ENCODE assay signal across 9 mouse cellular contexts in the genomic region with DNA sequence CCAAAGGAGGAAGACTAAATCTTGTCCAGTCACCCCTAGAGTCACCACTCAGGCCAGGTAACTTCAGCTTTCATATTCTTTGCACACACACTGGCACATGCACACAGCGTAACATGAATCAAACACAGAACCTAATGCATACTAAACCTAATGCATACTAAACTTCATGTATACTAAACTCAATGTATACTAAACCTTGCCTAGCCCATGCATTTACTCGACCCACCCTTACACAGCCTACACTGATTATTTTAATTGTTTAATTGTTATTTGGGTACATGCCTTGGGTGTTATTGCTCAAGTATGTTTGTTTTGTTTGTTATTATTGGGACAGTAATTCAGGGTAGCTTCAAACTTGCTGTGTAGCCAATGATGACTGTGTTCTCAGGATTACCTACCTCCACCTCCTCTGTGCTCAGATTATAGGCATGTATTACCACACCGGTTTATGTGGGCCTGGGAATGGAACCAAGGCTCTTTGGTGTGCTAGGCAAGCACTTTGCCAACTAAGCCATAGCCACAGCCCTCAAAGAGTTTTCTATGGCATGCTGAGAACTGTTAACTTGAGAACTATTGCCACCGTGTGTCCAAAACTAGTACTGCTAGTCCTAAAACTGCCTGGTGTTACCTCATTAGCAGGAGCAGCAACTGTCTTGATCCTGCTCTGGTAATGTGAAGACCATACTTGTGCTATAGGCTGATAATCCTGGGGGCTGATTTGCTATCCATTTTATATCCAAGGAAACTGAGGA. TPM values are rescaled to one million over a fixed set of nuclear protein-coding genes. Genes with fewer than 3 reads are reported as not detected.
DNase-seq lines count a peak whose midpoint lies in the region; ATAC-seq lines count a peak whose summit lies in the region.
"Had no signal": no experiment of that assay in that cellular context is flagged by ENCODE, and none has a peak within 500 bp of the region (broad histone marks: within the 10 kb centered on the region; RNA-seq: fewer than 3 reads in every experiment).

No protein-coding gene starts in this region.

- WGBS in embryonic facial prominence, embryonic 14.5 days = 46% methylated on average over 4 of the region's 4 CpGs
- 47% methylated on average over 4 of the region's 4 CpGs for WGBS in heart, embryonic 11.5 days (ENCODE audit: insufficient replicate concordance)
- WGBS in kidney, embryonic 15.5 days = 47% methylated on average over 4 of the region's 4 CpGs
- WGBS in limb, embryonic 13.5 days = 42% methylated on average over 4 of the region's 4 CpGs
- WGBS in midbrain, embryonic 16.5 days = 55% methylated on average over 4 of the region's 4 CpGs

- H3K9ac ChIP-seq in embryonic facial prominence, embryonic 14.5 days (ENCODE audit: low read depth, low read length) = no peak overlapping the region
- no peak overlapping the region for H3K9ac ChIP-seq in heart, embryonic 11.5 days (ENCODE audit: low read depth, low read length)
- no peak overlapping the region for H3K9ac ChIP-seq in kidney, embryonic 15.5 days
- H3K9ac ChIP-seq in limb, embryonic 13.5 days = no peak overlapping the region
- no peak overlapping the region for H3K9ac ChIP-seq in midbrain, embryonic 16.5 days (ENCODE audit: low read depth, low read length)
- H3K9ac ChIP-seq: embryonic facial prominence, embryonic 15.5 days had no signal

- H3K27ac ChIP-seq in embryonic facial prominence, embryonic 14.5 days (replicated peaks; ENCODE audit: low read depth, low read length) = no peak overlapping the region
- no peak overlapping the region for H3K27ac ChIP-seq in heart, embryonic 11.5 days (ENCODE audit: low read depth, low read length)
- no peak overlapping the region for H3K27ac ChIP-seq in kidney, embryonic 15.5 days
- H3K27ac ChIP-seq in limb, embryonic 13.5 days = no peak overlapping the region
- H3K27ac ChIP-seq in midbrain, embryonic 16.5 days (ENCODE audit: low read length) = no peak overlapping the region
- H3K27ac ChIP-seq: embryonic facial prominence, embryonic 15.5 days had no signal

- no peaks in the 10 kb centered on the region for H3K9me3 ChIP-seq in embryonic facial prominence, embryonic 14.5 days (ENCODE audit: control insufficient read depth, low read length)
- no peaks in the 10 kb centered on the region for H3K9me3 ChIP-seq in heart, embryonic 11.5 days (replicated peaks; ENCODE audit: control insufficient read depth, low read length)
- no peaks in the 10 kb centered on the region for H3K9me3 ChIP-seq in kidney, embryonic 15.5 days (replicated peaks)
- no peaks in the 10 kb centered on the region for H3K9me3 ChIP-seq in limb, embryonic 13.5 days
- no peaks in the 10 kb centered on the region for H3K9me3 ChIP-seq in midbrain, embryonic 16.5 days (replicated peaks; ENCODE audit: control insufficient read depth, low read length, poor library complexity, severe bottlenecking)
- H3K9me3 ChIP-seq: embryonic facial prominence, embryonic 15.5 days had no signal

- ATAC-seq in embryonic facial prominence, embryonic 14.5 days (ENCODE audit: low read depth) = peak; percentile 15; the same call in 1 of the 2 replicates
- ATAC-seq in heart, embryonic 11.5 days (replicated peaks; ENCODE audit: insufficient number of reproducible peaks, low FRiP score, low TSS enrichment) = 0 out of 2 replicates have a peak, but pooled peaks have one; percentile 20
- peak; percentile 66 for ATAC-seq in kidney, embryonic 15.5 days (replicated peaks; ENCODE audit: low FRiP score)
- ATAC-seq in limb, embryonic 13.5 days (ENCODE audit: low FRiP score, low read depth) = peak; percentile 73; the same call in 1 of the 2 replicates
- peak; percentile 90 for ATAC-seq in midbrain, embryonic 16.5 days

- no peaks in the 10 kb centered on the region for H3K4me1 ChIP-seq in embryonic facial prominence, embryonic 14.5 days (ENCODE audit: control insufficient read depth, insufficient read depth, low read length)
- no peaks in the 10 kb centered on the region for H3K4me1 ChIP-seq in heart, embryonic 11.5 days (ENCODE audit: control insufficient read depth, insufficient read depth, low read length)
- no peaks in the 10 kb centered on the region for H3K4me1 ChIP-seq in kidney, embryonic 15.5 days
- H3K4me1 ChIP-seq in limb, embryonic 13.5 days = no peaks in the 10 kb centered on the region
- H3K4me1 ChIP-seq in midbrain, embryonic 16.5 days (ENCODE audit: control insufficient read depth, insufficient read depth, low read length) = no peaks in the 10 kb centered on the region
- H3K4me1 ChIP-seq: embryonic facial prominence, embryonic 15.5 days had no signal

- no peaks in the 10 kb centered on the region for H3K36me3 ChIP-seq in embryonic facial prominence, embryonic 14.5 days (ENCODE audit: control insufficient read depth, insufficient read depth, low read length)
- H3K36me3 ChIP-seq in heart, embryonic 11.5 days (ENCODE audit: control insufficient read depth, insufficient read depth, low read length) = no peaks in the 10 kb centered on the region
- no peaks in the 10 kb centered on the region for H3K36me3 ChIP-seq in kidney, embryonic 15.5 days
- no peaks in the 10 kb centered on the region for H3K36me3 ChIP-seq in limb, embryonic 13.5 days
- H3K36me3 ChIP-seq in midbrain, embryonic 16.5 days (ENCODE audit: control insufficient read depth, insufficient read depth, low read length) = no peaks in the 10 kb centered on the region
- no peaks in the 10 kb centered on the region for H3K36me3 ChIP-seq in splenic B cell, adult 2 months (ENCODE audit: control insufficient read depth, insufficient read depth, low read length, poor library complexity, severe bottlenecking)
- H3K36me3 ChIP-seq: embryonic facial prominence, embryonic 15.5 days had no signal

- no peak overlapping the region for H3K4me2 ChIP-seq in embryonic facial prominence, embryonic 14.5 days (ENCODE audit: low read depth, low read length)
- H3K4me2 ChIP-seq in heart, embryonic 11.5 days = no peak overlapping the region
- no peak overlapping the region for H3K4me2 ChIP-seq in kidney, embryonic 15.5 days
- H3K4me2 ChIP-seq in limb, embryonic 13.5 days (replicated peaks) = no peak overlapping the region
- no peak overlapping the region for H3K4me2 ChIP-seq in midbrain, embryonic 16.5 days (ENCODE audit: low read length)
- H3K4me2 ChIP-seq: embryonic facial prominence, embryonic 15.5 days had no signal

- no peaks in the 10 kb centered on the region for H3K27me3 ChIP-seq in embryonic facial prominence, embryonic 14.5 days (replicated peaks; ENCODE audit: control insufficient read depth, insufficient read depth, low read length)
- no peaks in the 10 kb centered on the region for H3K27me3 ChIP-seq in heart, embryonic 11.5 days (ENCODE audit: control insufficient read depth, insufficient read depth, low read length)
- H3K27me3 ChIP-seq in kidney, embryonic 15.5 days = no peaks in the 10 kb centered on the region
- no peaks in the 10 kb centered on the region for H3K27me3 ChIP-seq in limb, embryonic 13.5 days
- no peaks in the 10 kb centered on the region for H3K27me3 ChIP-seq in midbrain, embryonic 16.5 days (ENCODE audit: control insufficient read depth, insufficient read depth, low read depth, low read length)
- H3K27me3 ChIP-seq in splenic B cell, adult 2 months (ENCODE audit: control insufficient read depth, insufficient read depth, low read length, poor library complexity, severe bottlenecking) = no peaks in the 10 kb centered on the region
- H3K27me3 ChIP-seq: embryonic facial prominence, embryonic 15.5 days had no signal

- DNase-seq in B cell, adult 2 months = peak; percentile 74 to 78
- peak; percentile 52 to 67 for DNase-seq in adrenal gland, adult 18-20 months (ENCODE audit: low spot score in 2 of 2)
- DNase-seq in embryonic facial prominence, embryonic 14.5 days (ENCODE audit: low spot score) = peak; percentile 77
- DNase-seq in splenic B cell, adult 2 months (ENCODE audit: low read depth, low spot score) = peak; percentile 90

- H3K4me3 ChIP-seq in embryonic facial prominence, embryonic 14.5 days (ENCODE audit: low read depth, low read length) = no peak overlapping the region
- H3K4me3 ChIP-seq in heart, embryonic 11.5 days (ENCODE audit: low read depth, low read length) = no peak overlapping the region
- H3K4me3 ChIP-seq in kidney, embryonic 15.5 days (replicated peaks) = no peak overlapping the region
- H3K4me3 ChIP-seq in limb, embryonic 13.5 days = no peak overlapping the region
- no peak overlapping the region for H3K4me3 ChIP-seq in midbrain, embryonic 16.5 days (ENCODE audit: low read depth, low read length)
- H3K4me3 ChIP-seq: embryonic facial prominence, embryonic 15.5 days had no signal

RNA-seq across cellular contexts. Expression of gene Tnfrsf8, which starts 28.4 kb away (rescaled TPM):
- total RNA-seq in adrenal gland, adult 18-20 months (2021) = under 1 TPM; 0.13 to 0.36 TPM
- 0.08 and 0.18 TPM in 2 replicates for polyA plus RNA-seq in embryonic facial prominence, embryonic 14.5 days (2014; fragmentation: Nextera tagmentation; extraction: Ambion mirVana)
- polyA plus RNA-seq in heart, embryonic 11.5 days (2014; fragmentation: Nextera tagmentation; extraction: Ambion mirVana) = 0.04 and 0.08 TPM in 2 replicates
- 0.14 and 0.18 TPM in 2 replicates for polyA plus RNA-seq in kidney, embryonic 15.5 days (2015; fragmentation: Nextera tagmentation; extraction: Ambion mirVana)
- polyA plus RNA-seq in limb, embryonic 13.5 days (2015; fragmentation: Nextera tagmentation; extraction: Ambion mirVana) = 0.10 and 0.18 TPM in 2 replicates
- polyA plus RNA-seq in midbrain, embryonic 16.5 days (2015; fragmentation: Nextera tagmentation; extraction: Ambion mirVana) = 0.73 and 1.0 TPM in 2 replicates

RNA-seq across cellular contexts. Expression of gene Tnfrsf1b, which starts 39.9 kb away (rescaled TPM):
- 10 to 100 TPM in 1 of 2 experiments, 1 to 10 TPM in 1; 8.5 to 18.4 TPM for total RNA-seq in adrenal gland, adult 18-20 months (2021)
- polyA plus RNA-seq in embryonic facial prominence, embryonic 14.5 days (2014; fragmentation: Nextera tagmentation; extraction: Ambion mirVana) = 3.9 and 4.5 TPM in 2 replicates
- 2.3 and 3.8 TPM in 2 replicates for polyA plus RNA-seq in heart, embryonic 11.5 days (2014; fragmentation: Nextera tagmentation; extraction: Ambion mirVana)
- polyA plus RNA-seq in kidney, embryonic 15.5 days (2015; fragmentation: Nextera tagmentation; extraction: Ambion mirVana) = 3.2 and 3.5 TPM in 2 replicates
- polyA plus RNA-seq in limb, embryonic 13.5 days (2015; fragmentation: Nextera tagmentation; extraction: Ambion mirVana) = 2.9 and 3.1 TPM in 2 replicates
- polyA plus RNA-seq in midbrain, embryonic 16.5 days (2015; fragmentation: Nextera tagmentation; extraction: Ambion mirVana) = 4.0 and 4.2 TPM in 2 replicates

Comparison
In these comparisons a context has a peak if more than half of its experiments do, and no peak if none do; other contexts are left out.
1. ATAC-seq: peak in every context shown above with its lines; median percentile 90 in midbrain, embryonic 16.5 days; 73 in limb, embryonic 13.5 days; 66 in kidney, embryonic 15.5 days; 20 in heart, embryonic 11.5 days; 15 in embryonic facial prominence, embryonic 14.5 days.